Mouse (Mus musculus) ZHBTc4 (cell line): ENCODE measurements around the gene Ppp6r1.
"Not testable (repeated sequence)": the region's sequence is repeated elsewhere in the genome, so short reads cannot be mapped to it uniquely, and the experiment has no call there.

Experiments
- DNase-seq: peaks from one replicate; pipeline ENCODE4 v3.0.0-alpha.2; 2011; ENCODE audit warnings: low read depth, low spot score

Ppp6r1 gene

DNA sequence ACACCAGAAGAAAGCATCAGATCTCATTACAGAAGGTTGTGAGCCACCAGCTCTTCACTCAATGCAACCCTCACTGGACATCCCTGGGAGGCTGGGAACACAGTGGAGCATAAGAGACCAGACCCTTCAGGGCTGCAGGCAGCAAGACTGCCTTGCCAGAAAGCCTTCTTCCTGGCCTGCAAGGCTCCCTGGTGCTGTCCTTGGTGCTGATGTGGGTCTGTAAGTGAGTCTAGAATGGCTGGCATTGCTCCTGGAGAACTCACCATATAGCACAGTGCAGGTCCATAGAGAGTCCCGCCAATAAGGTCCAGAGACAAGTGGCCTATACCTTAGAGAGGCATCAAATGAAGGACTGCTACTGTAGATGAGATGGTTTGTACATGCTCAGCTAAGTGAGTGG is 38.8 kb downstream of the Ppp6r1 start:
- DNase-seq: peak; percentile 82

DNA sequence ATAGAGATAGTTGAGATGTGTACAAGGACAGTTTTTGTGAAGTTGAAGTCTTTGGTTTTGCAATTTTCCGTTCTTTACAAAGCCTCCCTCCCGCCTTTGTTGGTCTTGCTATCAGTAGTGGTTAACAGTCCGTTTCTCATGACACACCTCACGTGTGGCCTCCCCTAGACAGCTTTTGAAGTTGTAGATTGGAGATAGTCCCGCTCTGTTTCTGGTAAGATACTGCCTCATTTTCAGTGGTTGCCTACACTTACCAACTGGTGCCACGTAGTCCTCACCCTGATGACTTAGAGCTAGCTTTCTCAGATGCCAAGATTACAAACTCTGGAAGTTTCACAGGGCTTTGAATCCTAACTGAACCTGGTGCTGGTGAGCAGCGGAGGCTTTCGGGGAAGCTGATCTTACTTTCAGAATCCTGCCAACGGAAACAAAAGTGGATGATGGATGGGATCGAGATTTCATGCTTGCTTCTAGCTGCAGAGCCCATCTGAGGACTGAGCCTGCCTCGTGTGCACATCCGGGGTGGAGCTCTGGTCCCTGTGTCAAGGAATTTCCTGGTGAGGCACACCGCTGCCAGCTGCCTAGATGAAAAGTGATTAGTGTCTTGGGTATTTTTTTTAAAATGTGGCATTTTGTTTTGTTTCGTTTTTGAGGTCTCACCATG is 44.9 kb downstream of the Ppp6r1 start:
- no peak for DNase-seq

DNA sequence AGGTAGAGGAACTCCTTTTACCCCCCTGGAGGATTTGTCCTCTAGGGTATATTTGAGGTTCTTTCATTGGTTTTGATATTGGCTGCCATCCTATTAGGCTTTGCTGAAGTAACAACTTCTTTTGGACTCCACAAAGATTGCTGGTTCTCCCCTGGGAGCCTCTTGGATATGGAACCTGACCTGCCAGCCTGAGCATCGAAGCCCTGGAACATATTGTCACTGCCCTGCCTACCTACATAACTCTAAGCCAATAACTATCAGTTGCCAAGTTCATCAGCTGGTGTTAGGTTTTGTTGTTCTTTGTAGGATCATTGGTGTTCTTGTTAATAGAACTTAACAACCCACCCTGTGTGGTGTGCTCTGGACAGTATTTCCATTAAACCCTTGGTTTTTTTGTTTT is 45.9 kb downstream of the Ppp6r1 start:
- no peak for DNase-seq

DNA sequence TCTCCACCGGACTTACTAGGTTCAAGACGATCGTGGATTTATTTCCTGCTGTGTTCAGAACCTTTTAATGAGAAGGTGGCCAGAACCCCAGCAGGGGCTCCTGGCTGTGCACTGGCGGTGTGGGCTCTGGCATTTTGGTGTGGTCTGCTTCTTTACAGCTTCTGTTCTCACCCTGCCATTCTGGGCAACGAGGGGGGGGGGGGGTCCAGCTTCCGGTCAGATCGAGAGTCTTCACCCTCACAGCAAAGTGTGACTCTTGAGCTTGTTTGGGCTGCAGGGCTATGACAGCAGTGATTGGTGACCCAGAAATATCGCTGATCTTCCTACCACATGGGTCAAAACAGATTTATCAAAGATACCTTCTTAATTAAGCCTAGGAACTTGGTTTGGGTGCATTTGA is 46.4 kb downstream of the Ppp6r1 start:
- no peak for DNase-seq

DNA sequence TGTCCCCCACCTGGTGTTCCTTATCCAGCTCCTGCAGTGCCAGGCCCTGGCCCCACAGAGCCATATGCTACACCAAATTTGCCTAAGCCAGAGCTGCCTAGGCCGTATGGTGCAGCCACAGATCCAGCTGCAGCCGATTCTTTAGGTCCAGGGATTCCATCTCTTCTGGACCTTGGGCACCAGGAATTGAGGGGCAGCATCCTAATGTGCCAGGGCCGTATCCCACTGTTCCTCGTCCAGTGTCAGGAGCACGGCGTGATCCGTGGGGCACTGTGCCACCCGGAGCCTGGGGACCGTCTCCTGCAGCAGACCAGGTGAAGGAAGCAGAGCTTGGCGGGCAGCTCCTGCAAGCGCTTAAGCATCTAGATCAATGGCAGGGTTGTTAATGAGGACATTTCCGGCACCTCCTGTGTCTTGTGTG is 46.9 kb downstream of the Ppp6r1 start:
- peak; percentile 25 for DNase-seq

DNA sequence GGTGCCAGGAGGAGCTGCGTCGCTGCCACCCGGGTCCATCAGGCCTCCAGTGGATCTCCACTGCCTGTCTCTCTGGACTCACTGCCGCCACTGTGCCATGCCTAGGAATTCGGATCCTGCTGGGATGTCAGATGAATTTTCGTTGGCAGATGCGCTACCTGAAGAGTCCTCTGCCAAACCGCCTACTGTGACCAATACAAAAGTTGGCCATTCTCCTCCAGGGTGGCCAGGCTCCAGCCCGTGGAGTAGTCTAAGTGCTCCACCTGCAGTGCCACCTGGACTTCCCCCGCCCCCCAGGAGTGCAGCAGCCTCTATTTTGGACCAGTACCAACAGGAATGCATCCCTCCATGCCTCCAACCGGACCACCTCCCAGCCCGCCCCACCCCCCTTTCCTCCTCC is 47.3 kb downstream of the Ppp6r1 start:
- no peak for DNase-seq

DNA sequence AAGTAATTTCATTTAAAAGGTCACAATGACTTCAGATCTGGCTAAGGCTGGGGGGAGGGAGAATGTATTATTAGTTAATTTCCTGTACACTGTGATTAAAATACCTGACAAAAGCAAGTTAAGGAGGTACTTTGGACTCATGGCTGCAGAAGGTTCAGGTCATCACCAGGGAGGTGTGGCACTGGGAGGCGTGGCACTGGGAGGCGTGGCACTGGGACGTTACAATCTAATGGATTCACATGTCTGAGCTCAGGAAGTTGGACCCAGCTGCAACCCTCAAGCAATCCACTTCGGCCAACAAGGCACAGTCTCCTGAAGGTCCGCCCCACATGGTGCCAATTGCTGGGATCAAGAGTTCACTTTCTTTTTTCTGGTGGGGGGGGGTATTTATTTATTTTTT is 50.8 kb downstream of the Ppp6r1 start:
- peak; percentile 49 for DNase-seq

DNA sequence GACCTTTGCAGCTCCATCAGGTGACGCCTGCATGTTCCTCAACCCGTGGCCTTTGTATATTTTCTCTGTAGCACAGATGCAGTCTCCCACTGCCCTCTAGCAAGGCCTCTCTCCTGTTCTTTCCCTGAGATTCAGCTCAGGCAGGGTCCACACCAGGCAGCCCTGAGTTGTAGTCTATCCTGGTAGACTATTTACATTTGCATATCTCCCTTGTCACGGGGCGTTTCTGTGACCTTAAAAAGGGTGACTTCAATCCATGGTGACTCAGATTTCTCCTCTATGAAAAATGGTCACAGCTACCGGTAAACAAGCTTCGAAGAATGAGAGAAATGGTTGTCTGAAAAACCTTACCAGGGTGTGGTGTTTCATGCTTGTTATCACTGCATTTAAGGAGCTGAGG is 54.9 kb downstream of the Ppp6r1 start, which contains the start of gene Ptprh:
Gene Ptprh, minus strand, starts transcription at position 169 of the 400 bp plus-strand sequence.
- no peak for DNase-seq

DNA sequence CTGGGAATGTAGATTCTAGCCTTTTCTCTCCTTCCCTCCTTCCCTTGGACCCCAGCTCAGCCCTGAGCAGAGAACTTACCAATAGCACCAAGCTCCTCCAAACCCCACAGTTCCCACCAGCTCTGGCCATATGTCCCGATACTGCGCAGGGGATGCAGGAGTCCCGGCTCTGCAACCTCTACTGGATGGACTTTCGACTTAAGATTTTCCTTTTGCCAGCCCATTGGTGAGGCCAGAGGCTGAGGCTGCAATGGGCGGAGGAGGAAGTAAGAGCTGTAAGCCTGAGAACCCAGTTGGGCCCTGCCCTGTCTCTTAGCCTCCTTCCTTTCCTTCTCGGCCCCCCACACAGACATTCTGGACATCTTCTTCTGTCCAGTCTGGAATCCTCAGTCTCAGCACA is 55.9 kb downstream of the Ppp6r1 start:
- no peak for DNase-seq

DNA sequence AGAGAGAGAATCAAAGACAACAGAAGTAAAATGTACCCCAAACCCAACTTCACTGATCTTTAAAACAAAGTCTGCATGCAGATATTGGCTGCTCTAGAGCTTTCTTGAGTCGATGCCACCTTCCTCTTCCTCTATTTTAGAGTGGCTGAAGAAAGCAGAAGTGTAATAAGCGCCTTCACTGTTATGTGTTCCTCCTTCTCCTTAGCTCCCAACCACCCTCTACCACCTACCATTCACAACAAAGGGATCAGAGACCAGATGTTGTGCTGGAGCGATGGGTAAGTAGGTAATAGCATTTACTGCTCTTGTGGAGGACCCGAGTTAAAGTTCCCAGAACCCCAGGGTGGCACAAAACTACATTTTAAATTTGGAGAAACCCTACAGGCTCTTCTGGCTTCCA is 61.8 kb downstream of the Ppp6r1 start:
- DNase-seq: not testable (repeated sequence)
